Mouse (Mus musculus) gonadal fat pad, adult 2 months (tissue): ENCODE data around the gene Rasa3. TPM values are rescaled to one million over a fixed set of nuclear protein-coding genes. Genes with fewer than 3 reads are reported as not detected.

ENCODE experiments used
- polyA plus RNA-seq: library from polyadenylated mRNA; depleted of rRNA; stranded (reverse); fragments of >200 nt; gene quantifications from 2 replicates; pipeline ENCODE4 v1.2.3, GENCODE M21; 2012; rRNA removed

The Rasa3 gene
- polyA plus RNA-seq, 1 experiment: 39.4 TPM

Other genes starting within 250 kb of the Rasa3 start
- 4.5 and 5.6 TPM in 2 replicates for gene Tmem255b, start 242.4 kb downstream of the Rasa3 start, polyA plus RNA-seq
- gene Gas6, start 183.1 kb downstream of the Rasa3 start, polyA plus RNA-seq: 147 and 154 TPM in 2 replicates
- gene 1700029H14Rik, start 115.1 kb downstream of the Rasa3 start, polyA plus RNA-seq: 3.1 and 3.4 TPM in 2 replicates
- gene Cfap97d2, start 28.3 kb upstream of the Rasa3 start, polyA plus RNA-seq: 0.26 and 0.37 TPM in 2 replicates
- 41.7 and 43.7 TPM in 2 replicates for gene Cdc16, start 80.1 kb upstream of the Rasa3 start, polyA plus RNA-seq
- 8.7 and 9.9 TPM in 2 replicates for gene Upf3a, start 108.0 kb upstream of the Rasa3 start, polyA plus RNA-seq
- 0.11 and 0.14 TPM in 2 replicates for gene AF366264, start 160.8 kb upstream of the Rasa3 start, polyA plus RNA-seq
- 10.5 and 11.4 TPM in 2 replicates for gene Champ1, start 192.0 kb upstream of the Rasa3 start, polyA plus RNA-seq
- 21.9 and 23.9 TPM in 2 replicates for gene Coprs, start 212.7 kb upstream of the Rasa3 start, polyA plus RNA-seq